Mouse (Mus musculus): ENCODE data around the gene Mesd.
"Not testable (repeated sequence)": the region's sequence is repeated elsewhere in the genome, so short reads cannot be mapped to it uniquely, and the experiment has no call there.

The Mesd gene

DNA sequence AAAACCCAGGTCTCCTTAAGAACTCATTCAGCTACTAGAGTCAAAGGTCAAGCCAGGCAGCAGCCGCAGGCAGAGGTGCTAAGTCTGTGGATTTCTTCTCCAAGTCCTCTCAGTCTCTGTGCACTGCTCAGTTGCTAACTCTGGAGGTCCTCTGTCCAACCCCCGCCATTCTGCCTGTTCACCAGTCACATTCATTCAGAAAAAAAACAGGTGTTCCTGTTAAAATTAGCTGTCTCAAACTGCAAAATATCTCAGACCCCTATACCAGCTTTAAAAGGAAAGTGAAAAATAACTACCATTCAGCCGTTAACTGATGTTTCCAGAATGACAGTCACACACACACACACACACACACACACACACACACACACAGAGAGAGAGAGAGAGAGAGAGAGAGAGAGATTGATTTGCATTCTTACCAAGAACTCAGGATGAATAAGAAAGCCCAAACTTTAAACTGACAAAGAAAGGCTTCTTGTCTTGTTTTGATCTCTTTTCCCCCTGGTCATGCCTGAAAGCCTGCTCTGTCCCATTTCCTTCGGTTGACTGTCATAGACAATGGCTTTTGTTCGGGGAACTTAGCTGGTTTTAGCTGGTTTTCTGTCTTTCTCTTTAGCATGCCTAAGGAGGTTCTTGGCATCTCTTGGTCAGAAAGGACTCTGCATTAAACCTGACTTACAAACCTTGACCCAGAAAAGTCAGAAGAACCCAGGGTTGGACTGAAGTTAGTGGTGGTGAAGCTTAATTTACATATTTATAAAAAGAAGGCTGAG is 5.4 kb upstream of the Mesd start:
- no peak for DNase-seq (ENCODE audit: low read depth)

DNA sequence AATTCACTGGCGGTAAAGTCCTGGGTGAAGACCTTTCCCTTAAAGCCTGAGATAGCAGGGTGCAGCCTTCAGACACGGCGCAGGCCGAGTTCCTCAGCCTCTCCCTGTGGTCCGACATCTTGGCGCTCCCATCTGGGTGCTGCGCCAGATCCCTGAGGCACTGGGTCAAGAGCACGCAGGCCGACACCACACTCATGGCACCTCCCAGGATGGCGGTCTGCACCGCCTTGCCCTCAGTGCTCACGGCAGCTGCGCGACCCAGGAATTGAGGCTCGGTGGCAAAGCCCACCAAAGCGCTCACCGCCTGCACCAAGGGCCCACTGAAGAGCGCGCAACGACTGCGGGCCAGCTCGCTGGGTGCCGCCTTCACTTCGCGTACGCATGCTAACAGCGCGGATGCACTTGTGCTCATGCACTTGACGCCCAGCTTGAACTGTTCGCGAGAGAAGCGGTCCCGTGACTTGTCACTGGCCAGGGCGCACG is 2.1 kb upstream of the Mesd start:
- no peak for DNase-seq (ENCODE audit: low read depth)

DNA sequence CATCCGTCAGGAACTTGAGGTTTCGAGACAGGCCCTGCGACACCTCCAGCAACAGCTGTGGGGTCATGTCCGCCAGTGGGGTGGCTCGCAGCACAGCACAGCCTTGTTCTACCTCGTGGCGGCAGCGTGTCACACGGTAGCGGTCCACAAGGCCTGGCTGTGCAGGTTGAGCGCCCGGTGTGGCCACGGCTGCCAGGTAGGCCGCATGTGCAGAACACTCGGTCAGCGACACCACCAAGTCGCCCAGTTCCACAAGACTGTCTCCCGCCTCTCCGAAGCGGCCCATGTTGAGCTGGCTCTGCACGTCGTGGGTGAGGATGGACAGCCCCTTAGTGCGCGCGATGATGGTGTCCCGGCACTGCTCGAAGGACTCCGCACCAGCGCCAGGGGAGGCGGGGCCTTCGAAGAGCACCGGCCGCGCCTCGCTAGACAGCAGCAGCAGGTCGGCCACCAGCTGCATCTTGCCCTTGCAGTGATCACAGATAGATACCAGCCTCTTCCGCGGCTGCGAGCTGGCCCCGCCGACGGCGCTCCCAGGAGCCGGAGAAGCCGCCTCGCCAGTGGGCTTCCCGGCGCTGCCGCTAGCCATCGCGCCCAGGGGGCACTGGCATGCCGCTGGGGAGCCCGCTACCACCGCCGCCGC is 1.5 kb upstream of the Mesd start:
- no peak for DNase-seq (ENCODE audit: low read depth)

DNA sequence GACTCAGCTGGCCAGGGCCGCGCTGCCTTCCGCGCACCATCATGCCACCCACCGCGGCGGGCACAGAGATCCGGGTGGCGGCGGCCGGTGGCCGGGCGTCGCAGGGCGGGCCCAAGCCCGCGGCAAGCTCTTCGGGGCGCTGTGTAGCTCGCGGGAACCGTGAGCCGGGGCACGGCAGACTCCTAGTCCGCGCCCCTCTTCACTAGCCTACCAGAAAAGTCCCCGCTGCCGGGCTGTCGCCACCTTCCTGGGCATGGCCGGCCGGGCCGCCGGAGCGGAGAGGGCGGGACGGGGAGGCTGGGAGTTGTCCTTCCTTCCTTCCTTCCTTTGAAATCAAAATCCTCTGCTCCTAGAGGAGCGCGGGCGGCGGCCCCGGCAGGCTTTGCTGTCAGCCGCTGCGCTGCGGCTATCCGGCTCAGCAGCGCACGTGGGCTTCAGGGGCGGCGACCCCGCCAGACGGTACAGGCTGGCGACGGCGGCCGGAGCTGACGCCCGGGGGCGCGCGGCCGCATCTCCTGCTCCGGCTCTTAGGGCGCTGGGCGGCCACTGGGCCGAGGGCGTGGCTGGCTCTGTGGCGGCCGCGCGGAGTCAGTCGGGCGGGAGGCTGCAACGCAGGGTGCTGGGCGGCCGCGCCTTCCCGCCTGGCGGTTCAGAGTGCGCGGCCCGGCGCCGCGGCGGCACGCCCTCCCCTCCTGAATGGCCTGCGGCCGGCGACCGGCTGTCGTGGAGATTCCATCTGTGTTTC is 818 bp upstream of the Mesd start:
- DNase-seq (ENCODE audit: low read depth) = no peak

DNA sequence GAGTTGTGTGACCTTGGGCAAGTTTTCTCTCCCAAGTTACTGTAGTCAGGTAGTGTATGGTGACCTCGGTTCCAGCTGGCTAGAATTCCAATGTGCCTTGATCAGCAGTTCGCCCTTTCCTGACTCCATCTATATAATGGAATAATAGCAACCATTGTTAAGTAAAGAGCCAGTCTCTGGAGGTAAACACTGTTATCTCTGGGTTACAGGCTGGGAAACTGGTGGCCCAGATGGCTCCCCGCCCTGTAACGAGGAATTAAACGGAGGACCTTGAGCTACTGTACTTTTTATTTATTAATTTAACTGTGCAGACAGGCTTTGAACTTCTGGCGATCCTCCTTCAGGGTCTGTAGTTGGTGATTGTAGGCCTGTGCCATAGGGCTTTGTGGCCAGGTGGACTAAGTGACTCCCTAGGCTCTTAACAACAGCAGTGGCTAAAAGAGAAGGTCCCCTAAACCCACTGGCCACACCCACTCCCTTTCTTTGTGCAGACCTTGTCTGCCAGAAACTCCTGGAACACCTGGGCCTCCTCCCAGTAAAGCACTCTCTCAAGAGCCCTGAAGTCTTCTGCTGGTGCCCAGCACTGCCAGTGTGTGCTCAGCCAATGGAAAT is 761 bp downstream of the Mesd start:
- no peak for DNase-seq (ENCODE audit: low read depth)

DNA sequence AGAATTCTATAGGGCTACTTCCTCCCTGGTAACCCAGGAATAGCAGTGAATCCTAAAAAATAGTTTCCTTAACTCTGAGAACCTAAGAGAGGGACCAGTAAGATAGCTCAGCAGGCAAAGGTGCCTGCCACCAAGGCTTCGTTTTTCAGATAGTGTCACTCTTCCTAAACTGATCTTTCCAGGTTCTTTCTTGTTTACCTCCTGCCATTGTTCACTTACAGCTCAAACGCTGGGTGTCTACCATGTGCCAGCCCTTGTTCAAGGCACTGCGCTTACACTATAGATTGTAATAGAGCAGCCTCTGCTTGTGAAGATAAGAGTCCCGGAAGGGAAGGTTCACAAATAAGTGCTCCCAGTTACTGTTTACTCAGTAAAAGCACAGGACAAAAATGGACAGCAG is 1.6 kb downstream of the Mesd start:
- no peak for DNase-seq (ENCODE audit: low read depth)

DNA sequence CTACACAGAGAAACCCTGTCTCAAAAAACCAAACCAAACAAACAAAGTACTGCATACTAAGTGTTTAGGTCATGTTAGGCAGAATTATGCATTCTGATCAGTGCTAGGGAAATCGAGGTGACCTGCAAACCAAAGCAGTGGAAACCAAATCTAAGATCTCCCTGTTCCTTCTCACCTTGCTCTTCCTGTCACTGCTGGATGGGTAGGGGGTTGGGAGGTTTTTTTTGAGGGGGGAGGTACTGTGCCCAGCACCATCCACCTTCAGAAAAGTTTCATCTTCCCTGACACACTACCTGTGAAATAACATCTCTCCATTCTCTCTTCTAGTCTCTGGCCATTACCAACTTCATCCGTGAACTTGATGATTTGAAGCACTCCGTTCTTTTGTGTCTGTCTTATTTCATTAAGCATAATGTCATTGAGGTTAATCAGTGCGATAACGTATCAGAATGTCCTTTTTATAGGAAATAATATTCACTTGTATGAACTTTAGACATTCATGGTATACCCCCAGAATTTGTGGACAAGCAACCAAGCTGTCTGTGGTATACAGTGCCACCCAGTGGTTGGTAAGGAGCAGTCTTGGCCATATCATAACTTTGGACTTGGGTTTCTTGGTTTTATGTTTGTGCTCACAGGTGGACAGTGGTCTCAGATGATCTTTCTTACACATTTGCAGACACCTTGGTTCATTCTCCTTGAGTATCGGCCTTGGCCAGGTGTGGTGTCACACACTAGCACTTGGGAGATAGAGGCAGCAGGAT is 2.3 kb downstream of the Mesd start:
- DNase-seq (ENCODE audit: low read depth) = no peak

DNA sequence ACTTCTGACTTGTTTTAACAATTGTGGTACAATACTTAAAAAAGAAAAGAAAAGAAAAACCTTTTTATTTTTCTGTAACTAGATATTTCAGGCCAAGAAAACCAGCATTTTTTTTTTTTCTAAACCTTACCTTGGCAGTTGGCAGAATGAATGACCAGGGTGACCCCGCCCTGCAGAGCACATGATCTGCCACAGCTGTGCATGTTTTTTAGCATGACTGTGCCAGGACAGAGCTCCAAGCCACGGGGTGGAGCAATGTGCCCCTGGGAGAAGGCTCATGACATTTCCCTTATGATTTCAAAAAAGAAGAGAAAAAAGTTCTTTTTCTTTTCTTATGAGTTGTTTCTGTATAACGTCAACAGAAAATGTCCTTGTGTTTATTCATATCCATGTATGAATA is 5.1 kb downstream of the Mesd start:
- no peak for DNase-seq (ENCODE audit: low read depth)

DNA sequence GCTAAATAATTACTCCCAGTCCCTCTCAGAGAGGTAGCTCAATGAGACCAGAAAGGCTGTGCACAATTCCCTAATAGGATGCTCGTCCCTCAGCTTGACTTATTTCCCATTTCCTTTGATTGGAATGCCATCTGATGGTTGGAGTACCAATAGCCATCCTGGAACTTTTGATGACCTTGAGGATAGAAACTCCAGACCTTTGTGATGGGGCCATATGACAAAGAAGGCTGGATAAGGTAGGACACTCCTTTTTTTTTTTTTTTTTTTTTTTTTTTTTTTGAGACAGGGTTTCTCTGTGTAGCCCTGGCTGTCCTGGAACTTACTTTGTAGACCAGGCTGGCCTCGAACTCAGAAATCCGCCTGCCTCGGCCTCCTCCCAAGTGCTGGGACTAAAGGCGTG is 5.7 kb downstream of the Mesd start:
- not testable (repeated sequence) for DNase-seq (ENCODE audit: low read depth)

DNA sequence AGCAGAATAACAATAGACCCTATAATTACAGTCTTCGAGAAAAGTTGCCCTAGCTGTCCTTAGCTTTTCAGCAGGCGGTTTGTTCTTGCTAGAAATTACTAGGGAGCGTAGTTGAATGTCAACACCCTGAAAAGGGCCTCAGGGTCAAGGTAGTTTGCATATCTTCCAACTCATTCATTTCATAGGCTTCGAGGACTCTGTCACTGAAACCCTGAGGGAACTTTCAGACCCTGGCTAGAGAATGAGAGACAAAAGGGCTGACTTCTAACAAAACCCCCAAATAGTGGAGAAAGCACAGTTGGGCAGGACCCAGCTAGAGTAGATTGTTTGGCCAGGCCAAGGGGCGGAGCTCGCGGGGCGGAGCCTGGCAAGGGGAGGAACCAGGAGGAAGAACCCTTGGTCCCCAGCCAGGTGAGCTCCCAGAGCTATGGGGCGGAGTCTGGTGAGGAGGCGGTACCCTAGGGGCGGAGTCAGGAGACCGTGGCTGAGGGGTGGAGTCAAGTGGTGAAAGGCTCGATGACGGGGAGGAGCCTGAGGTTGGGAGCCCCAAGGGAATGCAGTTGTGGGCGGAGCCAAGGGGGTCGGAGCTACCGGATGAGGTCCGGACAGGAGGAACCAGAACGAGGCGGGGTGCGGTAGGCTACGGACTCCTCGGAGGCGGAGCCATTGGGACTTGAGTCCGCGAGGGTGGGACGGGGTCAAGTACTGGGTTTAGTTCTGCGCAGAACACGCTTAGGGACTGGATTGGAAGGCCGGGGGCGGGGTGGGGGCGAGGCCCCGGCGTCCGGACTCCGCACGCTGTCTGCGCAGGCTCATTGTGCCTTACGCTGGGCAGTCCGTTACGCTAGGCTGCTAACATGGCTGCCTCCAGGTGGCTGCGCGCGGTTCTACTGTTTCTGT is 7.4 kb downstream of the Mesd start:
- peak; percentile 99 for DNase-seq (ENCODE audit: low read depth)

DNA sequence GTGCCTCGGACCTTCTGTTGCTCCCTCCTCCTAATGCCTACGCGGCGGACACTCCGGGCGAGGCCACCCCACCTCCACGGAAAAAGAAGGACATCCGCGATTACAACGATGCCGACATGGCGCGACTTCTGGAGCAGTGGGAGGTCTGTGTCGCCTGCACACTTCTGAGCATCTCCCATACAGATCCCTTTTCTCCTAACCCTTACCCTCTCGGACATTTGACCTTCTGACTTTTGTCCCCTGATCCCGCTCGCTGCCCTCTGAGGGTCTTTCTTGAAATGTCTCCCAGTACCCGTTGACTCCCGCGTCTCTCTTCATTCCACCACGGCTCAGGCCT is 8.0 kb downstream of the Mesd start:
- no peak for DNase-seq (ENCODE audit: low read depth)

DNA sequence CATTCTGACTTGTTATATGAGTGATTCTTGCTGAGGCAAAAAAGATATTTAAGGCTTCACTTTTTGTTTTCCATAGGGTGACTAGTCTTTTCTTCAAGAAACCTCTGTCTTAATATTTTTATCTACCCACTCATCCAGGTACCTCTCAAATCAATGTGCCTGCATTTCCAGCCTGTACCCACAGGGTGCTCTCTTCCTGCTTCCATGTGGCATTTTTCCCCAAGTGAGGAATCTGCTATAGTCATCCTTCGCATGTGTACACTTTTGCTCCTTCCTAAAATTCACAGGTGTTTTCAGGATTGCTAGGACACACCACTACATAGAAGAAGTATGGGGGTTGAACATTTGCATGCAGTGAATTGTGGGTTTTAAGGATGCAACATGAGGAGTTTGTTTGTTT is 10.1 kb downstream of the Mesd start:
- no peak for DNase-seq (ENCODE audit: low read depth)

DNA sequence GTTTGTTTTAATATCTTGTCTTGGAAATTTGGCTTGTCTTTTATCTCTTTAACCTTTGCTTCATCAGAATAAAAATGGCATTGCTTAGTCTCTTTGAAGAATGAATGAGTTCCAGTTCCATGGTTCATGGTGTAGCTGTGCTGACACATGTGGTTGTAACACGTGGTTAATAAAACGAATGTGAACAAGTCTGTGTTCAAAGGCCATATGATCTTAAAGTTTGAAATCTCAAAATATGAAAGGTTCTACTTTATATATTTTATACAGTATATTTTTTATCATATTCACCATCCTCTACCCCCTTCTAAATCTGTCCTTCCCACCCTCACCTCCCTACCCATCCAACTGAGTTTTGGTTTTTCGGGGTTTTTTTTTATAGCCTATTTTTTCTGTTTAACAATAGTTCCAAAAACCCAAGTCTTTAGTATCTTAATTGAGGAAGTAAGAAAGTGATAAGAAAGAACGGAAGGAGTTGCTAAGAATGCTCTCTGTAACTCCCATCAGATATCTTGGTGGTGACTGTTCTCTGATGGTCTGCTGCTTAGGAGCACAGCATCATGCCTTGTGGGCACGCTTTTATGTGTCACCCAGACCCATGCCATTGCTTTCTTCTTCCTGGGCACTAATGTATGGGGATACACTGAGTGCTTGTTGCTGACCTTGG is 11.9 kb downstream of the Mesd start:
- no peak for DNase-seq (ENCODE audit: low read depth)

DNA sequence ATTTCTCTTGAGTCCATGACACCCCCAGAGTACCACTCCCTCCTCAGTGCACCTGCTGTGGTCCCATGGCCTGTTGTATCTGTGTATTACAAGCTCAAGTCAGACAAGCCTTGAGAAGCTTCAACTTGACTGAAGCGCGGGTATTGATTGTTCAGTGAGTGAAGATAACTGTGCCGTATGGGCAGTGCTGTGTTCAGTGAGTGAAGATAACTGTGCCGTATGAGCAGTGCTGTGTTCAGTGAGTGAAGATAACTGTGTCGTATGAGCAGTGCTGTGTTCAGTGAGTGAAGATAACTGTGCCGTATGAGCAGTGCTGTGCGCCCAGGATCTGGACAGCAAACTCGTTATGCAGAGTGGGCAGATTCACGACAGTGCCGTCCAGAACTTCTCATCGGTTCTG is 14.0 kb downstream of the Mesd start:
- no peak for DNase-seq (ENCODE audit: low read depth)

DNA sequence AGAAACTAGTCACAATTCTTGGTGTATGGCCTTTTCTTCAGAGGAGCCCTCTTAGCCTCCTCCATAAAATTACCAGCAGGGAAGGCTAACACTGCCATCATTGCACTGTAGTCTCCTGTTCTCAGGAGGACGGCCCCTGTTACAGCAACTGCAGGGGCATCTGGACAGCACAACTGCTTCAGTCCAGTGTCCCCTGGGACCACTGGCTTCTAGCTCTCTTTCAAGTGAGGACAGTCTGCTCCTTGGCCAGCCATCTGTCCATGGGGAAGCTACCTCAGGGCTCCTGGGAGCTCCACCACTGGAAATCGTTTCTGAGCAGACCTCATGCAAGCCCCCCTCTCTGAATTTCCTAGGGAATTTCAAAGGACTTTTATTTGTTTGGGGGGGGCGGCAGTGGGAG is 16.3 kb downstream of the Mesd start:
- no peak for DNase-seq (ENCODE audit: low read depth)

DNA sequence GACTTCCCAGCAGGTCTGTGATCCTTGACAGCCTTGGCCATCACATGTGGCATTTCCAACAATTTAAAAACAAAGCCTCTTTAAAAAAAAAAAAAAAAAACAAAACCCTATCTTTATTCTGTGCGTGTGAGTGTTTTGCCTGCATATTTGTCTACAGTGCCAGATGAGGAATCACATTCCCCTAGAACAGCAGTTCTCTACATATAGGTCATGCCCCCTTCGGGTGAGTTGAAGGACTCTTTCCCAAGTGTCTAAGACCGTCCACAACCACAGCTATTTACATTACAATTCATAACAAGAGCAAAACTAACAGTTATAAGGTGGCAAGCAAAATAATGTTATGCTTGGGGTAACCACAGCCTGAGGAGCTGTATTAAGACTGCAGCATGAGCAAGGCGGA is 17.2 kb downstream of the Mesd start:
- DNase-seq (ENCODE audit: low read depth) = no peak

DNA sequence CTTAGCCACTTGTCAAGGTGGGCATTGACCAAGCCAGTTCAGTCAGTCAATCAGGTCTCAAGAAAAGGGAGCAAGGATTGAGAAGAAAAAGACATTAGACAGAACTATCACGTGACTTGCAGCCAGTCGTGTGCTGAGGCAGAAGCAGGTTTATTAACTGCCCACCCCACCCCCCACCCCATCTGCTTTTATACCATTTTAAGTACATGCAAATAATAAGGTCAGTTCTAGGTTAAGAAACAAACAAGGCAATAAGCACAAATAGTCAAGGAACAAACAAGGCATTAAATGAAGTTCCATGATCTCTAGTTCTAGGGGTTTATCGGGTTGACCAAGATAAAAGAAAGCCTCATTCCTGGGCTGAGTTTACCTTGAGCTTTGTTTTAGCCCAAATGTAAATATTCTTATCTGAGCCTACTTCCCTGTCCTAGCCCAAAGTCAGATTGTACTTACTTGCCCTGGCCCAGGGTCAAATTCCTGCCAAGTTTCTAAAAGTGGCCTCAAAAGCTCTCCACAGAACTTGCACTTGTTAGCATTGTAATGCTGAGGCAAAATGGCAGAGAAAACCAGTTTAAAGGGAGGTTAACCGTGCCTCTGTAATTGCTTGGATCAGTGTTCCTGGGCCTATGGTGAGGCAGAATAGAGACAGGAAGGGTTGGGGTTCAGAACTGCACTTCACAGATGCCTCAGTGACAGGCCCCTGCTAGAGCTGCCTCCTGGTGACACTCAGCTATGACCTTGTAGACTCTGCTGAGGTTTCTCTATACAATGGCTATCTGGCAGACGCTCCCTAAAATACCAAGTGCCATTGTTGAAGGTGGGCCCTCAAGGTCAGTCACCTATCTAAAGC is 18.3 kb downstream of the Mesd start:
- no peak for DNase-seq (ENCODE audit: low read depth)

DNA sequence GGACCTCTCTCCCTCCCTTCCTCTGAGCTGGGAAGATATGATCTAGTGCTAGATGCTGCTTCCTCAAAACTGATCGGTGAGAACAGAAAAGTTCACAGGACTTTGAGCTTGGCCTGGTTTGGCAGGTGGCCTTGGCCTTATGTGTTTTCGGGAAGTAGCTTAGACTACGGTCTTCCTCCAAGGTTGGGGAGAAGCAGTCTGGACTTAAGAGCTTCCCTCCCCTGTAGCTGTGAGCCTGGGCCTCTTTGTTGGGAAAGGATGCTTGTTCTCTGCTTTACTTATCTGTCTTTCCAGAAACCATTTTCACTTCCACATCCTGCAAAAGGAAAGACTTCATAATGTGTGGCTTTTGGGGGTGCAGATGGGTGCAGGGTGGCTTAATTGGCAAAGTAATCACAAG is 20.6 kb downstream of the Mesd start:
- DNase-seq (ENCODE audit: low read depth) = no peak

DNA sequence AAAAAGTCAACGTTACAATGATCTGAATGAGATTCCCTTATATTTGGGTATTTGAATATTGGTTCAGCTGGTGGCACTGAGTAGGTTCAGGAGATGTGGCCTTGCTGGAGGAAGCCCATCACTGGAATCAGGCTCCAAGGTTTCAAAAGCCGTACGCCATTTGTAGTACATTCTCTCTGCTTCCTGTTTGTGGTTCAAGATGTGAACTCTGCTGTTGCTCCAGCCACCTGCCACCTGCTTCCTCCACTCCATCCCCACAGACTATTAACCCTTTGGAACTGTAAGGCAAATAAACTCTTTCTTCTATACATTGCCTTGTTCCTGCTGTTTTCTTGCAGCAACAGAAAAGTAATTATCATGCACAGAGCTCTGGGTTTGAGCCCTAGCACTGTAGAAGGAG is 27.6 kb downstream of the Mesd start:
- no peak for DNase-seq (ENCODE audit: low read depth)
